Comparison of ENCODE assay signal across 30 mouse cellular contexts in genomic region chr3:36011239-36011638, GRCm38 (mm10). TPM values are rescaled to one million over a fixed set of nuclear protein-coding genes. Genes with fewer than 3 reads are reported as not detected.
"Had no signal": no experiment of that assay in that cellular context is flagged by ENCODE, and none has a peak within 500 bp of the region (broad histone marks: within the 10 kb centered on the region; RNA-seq: fewer than 3 reads in every experiment).

No protein-coding gene starts in this region.

- DNase-seq: kidney, postnatal 10 days; kidney, postnatal 36 days; layer of hippocampus, postnatal 36 days; liver, postnatal 0 days; lung, postnatal 10 days; lung, postnatal 36 days; midbrain, embryonic 14.5 days; right cerebral cortex, adult 18-20 months; right cerebral cortex, postnatal 14 days; right cerebral cortex, postnatal 4 days; thymus, adult 2 months; thymus, postnatal 14 days; thymus, postnatal 4 days had no signal

- H3K4me1 ChIP-seq: megakaryocyte, embryonic 14.5 days; neural tube, embryonic 12.5 days; neural tube, embryonic 15.5 days had no signal

- H3K4me2 ChIP-seq: lung, embryonic 15.5 days; midbrain, embryonic 11.5 days; neural tube, embryonic 12.5 days; neural tube, embryonic 15.5 days had no signal

- H3K27ac ChIP-seq: left cerebral cortex, adult 2 months; liver, embryonic 14.5 days; lung, embryonic 15.5 days; neural tube, embryonic 12.5 days; neural tube, embryonic 15.5 days; stomach, postnatal 0 days had no signal

- H3K27me3 ChIP-seq: lung, embryonic 15.5 days; neural tube, embryonic 12.5 days; neural tube, embryonic 15.5 days had no signal

- H3K4me3 ChIP-seq: left cerebral cortex, adult 2 months; lung, embryonic 15.5 days; megakaryocyte, embryonic 14.5 days; neural tube, embryonic 12.5 days; neural tube, embryonic 15.5 days had no signal

- ATAC-seq: liver, postnatal 0 days had no signal

- H3K9ac ChIP-seq: liver, embryonic 14.5 days; liver, postnatal 0 days; lung, embryonic 15.5 days; neural tube, embryonic 12.5 days; neural tube, embryonic 15.5 days had no signal

- H3K9me3 ChIP-seq: lung, embryonic 15.5 days; neural tube, embryonic 12.5 days; neural tube, embryonic 15.5 days had no signal

- H3K36me3 ChIP-seq: lung, embryonic 15.5 days; neural tube, embryonic 12.5 days; neural tube, embryonic 15.5 days had no signal

RNA-seq across cellular contexts. Expression of gene Ccdc144b, which starts 42.1 kb away (rescaled TPM):
- total RNA-seq: layer of hippocampus, adult 8-10 months; layer of hippocampus, postnatal 10 days; layer of hippocampus, postnatal 36 days; left cerebral cortex, adult 2 months; left cerebral cortex, postnatal 10 days; left cerebral cortex, postnatal 36 days; liver, adult 2 months; midbrain, postnatal 0 days had no signal
- polyA plus RNA-seq: limb, embryonic 11.5 days; limb, embryonic 14.5 days; liver, adult 2 months; liver, embryonic 14.5 days; liver, postnatal 0 days; lung, embryonic 15.5 days; midbrain, embryonic 11.5 days; midbrain, embryonic 14.5 days; neural tube, embryonic 12.5 days; neural tube, embryonic 15.5 days; stomach, embryonic 14.5 days; stomach, postnatal 0 days had no signal
